ENCODE assay signal across 32 mouse cellular contexts in genomic region chr2:102992405-102992804, GRCm38 (mm10).
"Had no signal": no experiment of that assay in that cellular context is flagged by ENCODE, and none has a peak within 500 bp of the region (broad histone marks: within the 10 kb centered on the region; RNA-seq: fewer than 3 reads in every experiment).

No protein-coding gene starts in this region.

- H3K4me3 ChIP-seq: limb, embryonic 10.5 days; limb, embryonic 12.5 days; limb, embryonic 13.5 days; limb, embryonic 15.5 days; liver, embryonic 12.5 days; liver, embryonic 13.5 days; liver, embryonic 15.5 days; lung, embryonic 15.5 days; megakaryocyte, embryonic 14.5 days; midbrain, embryonic 10.5 days; midbrain, embryonic 12.5 days; midbrain, embryonic 13.5 days; midbrain, embryonic 15.5 days; myocyte; neural tube, embryonic 12.5 days had no signal

- ATAC-seq: liver, embryonic 12.5 days; liver, postnatal 0 days; lung, postnatal 0 days; midbrain, embryonic 13.5 days; midbrain, embryonic 15.5 days; midbrain, embryonic 16.5 days had no signal

- H3K27me3 ChIP-seq: limb, embryonic 12.5 days; limb, embryonic 13.5 days; limb, embryonic 15.5 days; liver, embryonic 12.5 days; liver, embryonic 13.5 days; liver, embryonic 15.5 days; lung, embryonic 15.5 days; midbrain, embryonic 12.5 days; midbrain, embryonic 13.5 days; midbrain, embryonic 15.5 days; neural tube, embryonic 12.5 days had no signal

- H3K4me1 ChIP-seq: limb, embryonic 10.5 days; limb, embryonic 12.5 days; limb, embryonic 13.5 days; liver, embryonic 12.5 days; liver, embryonic 13.5 days; midbrain, embryonic 12.5 days; midbrain, embryonic 13.5 days; midbrain, embryonic 15.5 days; neural tube, embryonic 12.5 days had no signal

- H3K4me2 ChIP-seq: limb, embryonic 12.5 days; limb, embryonic 13.5 days; limb, embryonic 15.5 days; liver, embryonic 11.5 days; liver, embryonic 12.5 days; liver, embryonic 13.5 days; liver, embryonic 15.5 days; lung, embryonic 14.5 days; lung, embryonic 15.5 days; midbrain, embryonic 11.5 days; midbrain, embryonic 12.5 days; midbrain, embryonic 13.5 days; midbrain, embryonic 15.5 days; neural tube, embryonic 12.5 days had no signal

- H3K9me3 ChIP-seq: limb, embryonic 10.5 days; limb, embryonic 12.5 days; limb, embryonic 13.5 days; limb, embryonic 15.5 days; liver, embryonic 12.5 days; liver, embryonic 13.5 days; liver, embryonic 15.5 days; lung, embryonic 15.5 days; midbrain, embryonic 10.5 days; midbrain, embryonic 12.5 days; midbrain, embryonic 13.5 days; midbrain, embryonic 15.5 days; neural tube, embryonic 12.5 days had no signal

- DNase-seq: left cerebral cortex, postnatal 4 days; liver; liver, embryonic 13.5 days; liver, postnatal 0 days; lung, adult 18-20 months; lung, adult 2 months; lung, embryonic 14.5 days; lung, postnatal 10 days; lung, postnatal 14 days; lung, postnatal 36 days; lung, postnatal 4 days; midbrain, embryonic 14.5 days had no signal

- H3K9ac ChIP-seq: limb, embryonic 12.5 days; limb, embryonic 13.5 days; limb, embryonic 15.5 days; liver, embryonic 12.5 days; liver, embryonic 13.5 days; liver, embryonic 14.5 days; liver, embryonic 15.5 days; liver, postnatal 0 days; lung, embryonic 14.5 days; lung, embryonic 15.5 days; midbrain, embryonic 12.5 days; midbrain, embryonic 13.5 days; midbrain, embryonic 15.5 days; neural tube, embryonic 12.5 days had no signal

- H3K36me3 ChIP-seq: limb, embryonic 10.5 days; limb, embryonic 12.5 days; limb, embryonic 13.5 days; limb, embryonic 15.5 days; liver, embryonic 12.5 days; liver, embryonic 13.5 days; liver, embryonic 15.5 days; lung, embryonic 15.5 days; midbrain, embryonic 10.5 days; midbrain, embryonic 12.5 days; midbrain, embryonic 13.5 days; midbrain, embryonic 15.5 days; neural tube, embryonic 12.5 days had no signal

- H3K27ac ChIP-seq: limb, embryonic 10.5 days; limb, embryonic 12.5 days; limb, embryonic 13.5 days; limb, embryonic 15.5 days; liver, embryonic 12.5 days; liver, embryonic 13.5 days; liver, embryonic 14.5 days; liver, embryonic 15.5 days; lung, embryonic 15.5 days; macrophage; midbrain, embryonic 10.5 days; midbrain, embryonic 12.5 days; midbrain, embryonic 13.5 days; midbrain, embryonic 15.5 days; neural tube, embryonic 12.5 days had no signal
